Mouse (Mus musculus) lung, postnatal 0 days (tissue): ENCODE data around the gene Tln2.

Experiments
- CTCF ChIP-seq: IDR thresholded peaks from 2 replicates; pipeline ENCODE4 v1.5.1; 2016; ENCODE audit warnings: antibody characterized with exemption, mild to moderate bottlenecking
- EP300 ChIP-seq: IDR thresholded peaks from 2 replicates; pipeline ENCODE4 v1.6.1; 2016; ENCODE audit warnings: antibody characterized with exemption, mild to moderate bottlenecking, control low read depth

DNA sequence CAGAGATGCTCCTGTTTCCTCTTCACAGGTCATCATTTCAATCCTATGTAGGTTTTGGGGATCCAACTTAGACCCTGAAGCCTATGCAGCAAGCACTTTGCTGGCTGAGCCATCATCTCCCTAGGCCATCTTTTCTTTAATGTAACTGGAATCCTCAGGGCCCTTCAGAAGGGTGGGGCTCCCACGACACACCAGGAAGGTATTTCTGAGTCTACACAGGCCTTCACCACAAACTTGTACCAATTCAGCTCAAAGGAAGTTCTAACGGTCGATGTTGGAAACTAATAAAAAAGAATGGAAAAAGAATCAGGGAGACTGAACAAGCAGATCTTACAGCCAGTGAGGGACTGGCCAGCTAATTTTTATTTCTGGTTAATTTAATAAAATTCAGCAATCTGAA is 163.1 kb downstream of the Tln2 start:
- TF ChIP-seq CTCF (no peak), EP300 (no peak)
